Mouse (Mus musculus) heart, adult 10 weeks (tissue): ENCODE data around the gene Dhdds. TPM values are rescaled to one million over a fixed set of nuclear protein-coding genes. Genes with fewer than 3 reads are reported as not detected.

ENCODE experiments used
- polyA plus RNA-seq: library from polyadenylated mRNA; stranded (reverse); fragments of 350-450 nt; fragmentation: Illumina TruSeq; extraction: RNeasy Lipid Tissue Mini Kit (QIAGEN cat#74804); gene quantifications from one replicate; pipeline ENCODE4 v1.2.3, GENCODE M21; 2014; ENCODE audit warnings: low read depth, low replicate concordance

Dhdds gene
- polyA plus RNA-seq: 25.1 TPM

GRCm38 (mm10) chr4:134000466-134001438 is at the start of gene Dhdds:
Dhdds (minus strand) TSS chr4:134000918.

GRCm38 (mm10) chr4:134018779-134019145 is 18.0 kb upstream of the Dhdds start, which contains the start of gene Lin28a:
Lin28a (minus strand) TSS chr4:134018841.

GRCm38 (mm10) chr4:133968150-133968921 is 32.4 kb downstream of the Dhdds start, which contains the start of gene Hmgn2:
Hmgn2 (minus strand) TSS chr4:133968650.

Other genes with a start within 250 kb of the Dhdds start
- 21.0 TPM for gene Arid1a, start 244.1 kb downstream of the Dhdds start, polyA plus RNA-seq
- 4.0 TPM for gene Rps6ka1, start 113.1 kb downstream of the Dhdds start, polyA plus RNA-seq
- gene Hmgn2, start 32.3 kb downstream of the Dhdds start, polyA plus RNA-seq: 176 TPM
- not detected for gene Lin28a, start 17.9 kb upstream of the Dhdds start, polyA plus RNA-seq
- not detected for gene Zfp683, start 52.9 kb upstream of the Dhdds start, polyA plus RNA-seq
- not detected for gene Crybg2, start 59.9 kb upstream of the Dhdds start, polyA plus RNA-seq
- 15.5 TPM for gene Cd52, start 94.2 kb upstream of the Dhdds start, polyA plus RNA-seq
- gene Ubxn11, start 101.7 kb upstream of the Dhdds start, polyA plus RNA-seq: 0.97 TPM
- 47.5 TPM for gene Sh3bgrl3, start 127.9 kb upstream of the Dhdds start, polyA plus RNA-seq
- 63.7 TPM for gene Cep85, start 186.2 kb upstream of the Dhdds start, polyA plus RNA-seq
- gene Gm7534, start 202.1 kb upstream of the Dhdds start, polyA plus RNA-seq: not detected
- gene Catsper4, start 226.5 kb upstream of the Dhdds start, polyA plus RNA-seq: not detected
- 5.7 TPM for gene Cnksr1, start 237.5 kb upstream of the Dhdds start, polyA plus RNA-seq
- not detected for gene E130218I03Rik, start 242.7 kb upstream of the Dhdds start, polyA plus RNA-seq
- gene Zfp593, start 244.7 kb upstream of the Dhdds start, polyA plus RNA-seq: 4.1 TPM
- not detected for gene Gm30191, start 246.0 kb upstream of the Dhdds start, polyA plus RNA-seq